Mouse (Mus musculus) heart, embryonic 10.5 days (tissue): Measurements from ENCODE around the gene Tmem266. TPM values are rescaled to one million over a fixed set of nuclear protein-coding genes. Genes with fewer than 3 reads are reported as not detected.

Experiments
- DNase-seq: peaks from one replicate; pipeline ENCODE4 v3.0.0-alpha.2; 2017; ENCODE audit warnings: low spot score
- H3K27ac ChIP-seq: fragments of 300-500 bp; sonication (generic); 2 replicates; pipeline ENCODE4 v1.5.1; 2016; ENCODE audit warnings: mild to moderate bottlenecking
- H3K27me3 ChIP-seq: fragments of 300-500 bp; sonication (generic); 2 replicates; pipeline ENCODE4 v1.6.1; 2016; ENCODE audit warnings: mild to moderate bottlenecking; ENCODE audit not compliant: poor library complexity, insufficient read depth, severe bottlenecking
- H3K36me3 ChIP-seq: fragments of 300-500 bp; sonication (generic); 2 replicates; pipeline ENCODE4 v1.6.1; 2016; ENCODE audit warnings: mild to moderate bottlenecking, moderate library complexity
- H3K4me1 ChIP-seq: fragments of 300-500 bp; sonication (generic); 2 replicates; pipeline ENCODE4 v1.6.1; 2016; ENCODE audit warnings: mild to moderate bottlenecking
- H3K4me3 ChIP-seq: fragments of 300-500 bp; sonication (generic); 2 replicates; pipeline ENCODE4 v1.5.1; 2016; ENCODE audit warnings: mild to moderate bottlenecking, moderate library complexity
- H3K9me3 ChIP-seq: fragments of 300-500 bp; sonication (generic); 2 replicates; pipeline ENCODE4 v1.6.1; 2016; ENCODE audit warnings: mild to moderate bottlenecking, moderate library complexity
- WGBS: fragments of 180-500 bp; shearing (Covaris S2); methylation state at CpG from one replicate; pipeline ENCODE4 v1.1.7; 2016; 5-methylcytosine and 5-hydroxymethylcytosine counted together
- polyA plus RNA-seq: library from polyadenylated mRNA; unstranded; fragments of >200 nt; fragmentation: Nextera tagmentation; extraction: Ambion mirVana; gene quantifications from 2 replicates; pipeline ENCODE4 v1.2.1, GENCODE M21; 2016

Tmem266 gene
- polyA plus RNA-seq, 1 experiment from 2014 or later: 0.13 TPM

GRCm38 (mm10) chr9:55313619-55314261, 13.0 kb upstream of the Tmem266 start:
- H3K4me1 ChIP-seq: peaks cover 3% of the 10 kb centered on the region; the same call in 1 of the 2 replicates
- no peak for DNase-seq
- no peaks in the 10 kb centered on the region for H3K36me3 ChIP-seq
- WGBS: 60% methylated on average over 12 of the region's 12 CpGs
- no peaks in the 10 kb centered on the region for H3K9me3 ChIP-seq
- no peaks in the 10 kb centered on the region for H3K27me3 ChIP-seq
- no peak overlapping the region for H3K4me3 ChIP-seq
- no peak overlapping the region for H3K27ac ChIP-seq

GRCm38 (mm10) chr9:55322641-55323040, 4.1 kb upstream of the Tmem266 start:
- WGBS: 71% methylated on average over 1 of the region's 1 CpGs
- no peaks in the 10 kb centered on the region for H3K9me3 ChIP-seq

DNA sequence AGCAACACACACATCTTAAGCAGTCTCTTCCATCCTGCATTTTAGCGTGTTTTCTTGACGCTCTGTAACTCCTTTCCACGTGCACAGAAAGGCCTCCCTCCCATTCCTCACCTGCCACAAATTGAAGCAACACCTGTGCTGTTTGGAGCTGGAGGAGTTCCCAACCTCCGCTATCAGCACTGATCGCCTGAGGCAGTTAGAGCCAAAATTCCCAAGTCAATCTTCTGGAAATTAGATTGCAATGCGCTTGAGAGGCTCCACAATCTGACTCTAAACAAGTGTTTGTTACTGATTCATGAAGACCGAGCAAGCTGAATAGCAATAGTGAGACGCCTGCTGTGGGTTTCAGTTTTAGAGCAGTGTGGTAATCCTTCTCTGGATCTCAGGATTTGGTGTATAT, 2.6 kb upstream of the Tmem266 start:
- Histone ChIP-seq H3K27ac (no peak overlapping the region), H3K27me3 (peaks cover 50% of the 10 kb centered on the region), H3K9me3 (no peaks in the 10 kb centered on the region), H3K4me1 (peaks cover 5% of the 10 kb centered on the region; the same call in 1 of the 2 replicates), H3K36me3 (no peaks in the 10 kb centered on the region), H3K4me3 (no peak overlapping the region)
- 45% methylated on average over 8 of the region's 8 CpGs for WGBS
- DNase-seq: no peak

More at GRCm38 (mm10) chr9:55322641-55323040, 4.1 kb upstream of the Tmem266 start:
- Histone ChIP-seq H3K4me1 (peaks cover 5% of the 10 kb centered on the region; the same call in 1 of the 2 replicates), H3K4me3 (no peak overlapping the region), H3K36me3 (no peaks in the 10 kb centered on the region), H3K27me3 (peaks cover 36% of the 10 kb centered on the region), H3K27ac (no peak overlapping the region)
- no peak for DNase-seq

DNA sequence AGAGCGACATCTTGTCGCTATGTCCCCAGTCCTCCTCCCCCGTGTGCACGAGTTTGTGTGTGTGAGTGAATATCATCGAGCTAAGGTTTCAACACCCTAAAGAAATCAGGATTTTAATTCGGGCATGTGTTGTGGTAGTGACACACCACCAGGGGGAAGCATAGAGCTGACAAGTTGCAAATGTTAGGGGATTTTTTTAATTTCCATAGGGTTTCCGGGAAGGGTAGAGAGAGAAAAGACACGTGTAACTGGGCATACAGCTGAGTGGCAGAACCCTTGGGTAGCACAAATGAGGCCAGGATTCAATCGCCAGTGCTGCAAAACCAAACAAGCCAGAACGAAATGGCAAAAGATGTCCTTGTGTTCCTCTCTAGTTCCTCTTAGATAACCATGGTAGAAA, 2.2 kb upstream of the Tmem266 start:
- H3K4me3 ChIP-seq: no peak overlapping the region
- H3K36me3 ChIP-seq: no peaks in the 10 kb centered on the region
- H3K9me3 ChIP-seq: no peaks in the 10 kb centered on the region
- no peak overlapping the region for H3K27ac ChIP-seq
- 53% methylated on average over 10 of the region's 10 CpGs for WGBS
- H3K27me3 ChIP-seq: peaks cover 54% of the 10 kb centered on the region
- peaks cover 5% of the 10 kb centered on the region; the same call in 1 of the 2 replicates for H3K4me1 ChIP-seq
- DNase-seq: no peak

DNA sequence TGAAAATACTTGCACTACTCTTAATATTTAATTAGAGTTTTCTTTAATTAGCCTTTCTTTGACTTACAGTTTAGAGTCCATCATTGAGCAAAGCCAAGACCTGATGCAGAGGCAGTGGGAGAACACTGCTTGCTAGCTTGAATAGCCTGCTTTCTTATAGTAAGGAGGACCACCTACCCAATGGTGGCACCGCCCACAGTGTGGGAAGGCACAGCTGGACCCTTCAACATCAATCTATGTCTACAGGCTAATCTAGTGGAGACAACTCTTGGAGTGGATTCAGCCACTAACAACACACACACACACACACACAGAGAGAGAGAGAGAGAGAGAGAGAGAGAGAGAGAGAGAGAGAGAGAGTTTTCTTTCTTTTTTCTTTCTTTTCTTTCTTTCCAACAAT, 1.7 kb upstream of the Tmem266 start:
- peaks cover 60% of the 10 kb centered on the region for H3K27me3 ChIP-seq
- peaks cover 5% of the 10 kb centered on the region; the same call in 1 of the 2 replicates for H3K4me1 ChIP-seq
- no peak overlapping the region for H3K27ac ChIP-seq
- WGBS: 28% methylated on average over 1 of the region's 1 CpGs
- no peak for DNase-seq
- H3K9me3 ChIP-seq: no peaks in the 10 kb centered on the region
- no peaks in the 10 kb centered on the region for H3K36me3 ChIP-seq
- H3K4me3 ChIP-seq: no peak overlapping the region

DNA sequence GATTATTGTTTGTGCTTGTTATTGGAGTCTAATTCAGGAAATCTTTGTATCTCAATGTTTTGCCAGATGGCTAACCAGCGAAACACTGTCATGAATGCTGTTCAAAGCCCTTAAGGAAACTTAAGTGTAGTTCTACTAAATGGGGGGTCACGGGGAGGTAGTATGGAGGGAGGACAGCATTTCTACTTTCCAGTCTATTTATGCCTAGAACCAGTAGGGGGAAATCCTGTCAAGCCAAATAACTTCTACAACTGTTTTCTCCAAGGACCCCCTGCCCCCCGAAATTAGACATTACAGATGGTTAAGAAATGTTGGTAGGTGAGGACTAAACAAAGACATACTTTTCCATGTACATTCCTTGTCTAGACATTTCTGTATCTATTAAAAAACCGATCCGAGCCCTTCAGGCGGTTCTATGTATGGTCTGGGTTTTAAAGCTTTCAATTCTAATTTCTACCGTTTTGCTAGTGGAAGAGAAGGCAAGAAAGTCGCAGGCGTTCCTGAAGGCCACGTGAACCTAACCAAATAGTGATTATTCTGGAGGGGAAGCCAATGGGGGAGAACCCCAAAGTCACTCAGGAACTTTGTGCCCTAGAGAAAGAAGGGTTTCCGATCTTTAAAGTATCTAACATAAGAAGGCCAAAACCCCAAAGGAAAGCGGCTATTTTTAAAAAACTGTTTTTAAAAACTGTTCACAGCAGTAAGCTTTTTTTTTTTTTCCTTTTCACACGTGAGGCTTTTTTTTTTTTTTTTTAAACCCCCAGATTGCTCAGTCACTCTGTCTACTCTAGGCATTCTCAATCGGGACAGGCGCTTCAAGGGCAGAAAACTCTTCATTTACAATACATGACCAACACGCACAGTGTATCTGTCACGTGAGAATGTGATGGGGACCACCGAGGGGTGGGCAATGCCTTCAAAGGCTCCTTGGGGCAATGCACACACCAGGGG, 874 bp upstream of the Tmem266 start:
- peak overlapping the region; percentile 87 for H3K27ac ChIP-seq
- peak overlapping the region; percentile 72 for H3K4me3 ChIP-seq
- H3K4me1 ChIP-seq: peaks cover 5% of the 10 kb centered on the region; the same call in 1 of the 2 replicates
- 20% methylated on average over 18 of the region's 18 CpGs for WGBS
- no peaks in the 10 kb centered on the region for H3K9me3 ChIP-seq
- H3K27me3 ChIP-seq: peaks cover 66% of the 10 kb centered on the region
- no peak for DNase-seq
- no peaks in the 10 kb centered on the region for H3K36me3 ChIP-seq

GRCm38 (mm10) chr9:55327234-55327615, 512 bp downstream of the Tmem266 start:
- H3K27me3 ChIP-seq: peaks cover 74% of the 10 kb centered on the region
- H3K27ac ChIP-seq: peak overlapping the region; percentile 87
- no peak for DNase-seq

GRCm38 (mm10) chr9:55328151-55328918, 1.6 kb downstream of the Tmem266 start:
- 28% methylated on average over 14 of the region's 14 CpGs for WGBS
- no peak for DNase-seq
- no peak overlapping the region for H3K4me3 ChIP-seq
- H3K36me3 ChIP-seq: no peaks in the 10 kb centered on the region
- H3K9me3 ChIP-seq: no peaks in the 10 kb centered on the region
- peaks cover 10% of the 10 kb centered on the region for H3K4me1 ChIP-seq
- no peak overlapping the region for H3K27ac ChIP-seq
- H3K27me3 ChIP-seq: peaks cover 82% of the 10 kb centered on the region

More at GRCm38 (mm10) chr9:55327234-55327615, 512 bp downstream of the Tmem266 start:
- peak overlapping the region; percentile 72 for H3K4me3 ChIP-seq
- no peaks in the 10 kb centered on the region for H3K36me3 ChIP-seq
- peaks cover 5% of the 10 kb centered on the region; the same call in 1 of the 2 replicates for H3K4me1 ChIP-seq
- H3K9me3 ChIP-seq: no peaks in the 10 kb centered on the region
- under 1% methylated on average over 13 of the region's 13 CpGs for WGBS

- no peaks in the 10 kb centered on the region for H3K36me3 ChIP-seq
- 71% methylated on average over 6 of the region's 6 CpGs for WGBS
- H3K4me1 ChIP-seq: peaks cover 10% of the 10 kb centered on the region
- no peak overlapping the region for H3K27ac ChIP-seq
- peaks cover 73% of the 10 kb centered on the region for H3K27me3 ChIP-seq
- DNase-seq: no peak
- no peak overlapping the region for H3K4me3 ChIP-seq
- H3K9me3 ChIP-seq: no peaks in the 10 kb centered on the region
Measured at GRCm38 (mm10) chr9:55329401-55329800, 2.7 kb downstream of the Tmem266 start.

GRCm38 (mm10) chr9:55332476-55332875, 5.8 kb downstream of the Tmem266 start:
- Histone ChIP-seq H3K36me3 (no peaks in the 10 kb centered on the region), H3K27ac (no peak overlapping the region), H3K4me1 (peaks cover 6% of the 10 kb centered on the region), H3K9me3 (no peaks in the 10 kb centered on the region), H3K27me3 (peaks cover 51% of the 10 kb centered on the region), H3K4me3 (no peak overlapping the region)
- WGBS: 33% methylated on average over 5 of the region's 5 CpGs
- no peak for DNase-seq

GRCm38 (mm10) chr9:55332949-55333348, 6.2 kb downstream of the Tmem266 start:
- Histone ChIP-seq H3K27ac (no peak overlapping the region), H3K4me3 (no peak overlapping the region), H3K4me1 (peaks cover 6% of the 10 kb centered on the region), H3K9me3 (no peaks in the 10 kb centered on the region), H3K27me3 (peaks cover 47% of the 10 kb centered on the region), H3K36me3 (no peaks in the 10 kb centered on the region)
- no peak for DNase-seq
- WGBS: 36% methylated on average over 7 of the region's 7 CpGs

GRCm38 (mm10) chr9:55344165-55344564, 17.5 kb downstream of the Tmem266 start:
- no peaks in the 10 kb centered on the region for H3K36me3 ChIP-seq
- no peak overlapping the region for H3K27ac ChIP-seq
- H3K4me1 ChIP-seq: no peaks in the 10 kb centered on the region
- no peaks in the 10 kb centered on the region for H3K9me3 ChIP-seq
- no peaks in the 10 kb centered on the region for H3K27me3 ChIP-seq
- 75% methylated on average over 7 of the region's 7 CpGs for WGBS
- no peak overlapping the region for H3K4me3 ChIP-seq
- DNase-seq: no peak
